9 mouse cellular contexts compared by ENCODE assay signal in genomic region chr1:77521640-77522539, GRCm38 (mm10). TPM values are rescaled to one million over a fixed set of nuclear protein-coding genes. Genes with fewer than 3 reads are reported as not detected.
DNase-seq lines count a peak whose midpoint lies in the region; ATAC-seq and TF ChIP-seq lines count a peak whose summit lies in the region.
"Had no signal": no experiment of that assay in that cellular context is flagged by ENCODE, and none has a peak within 500 bp of the region (broad histone marks: within the 10 kb centered on the region; RNA-seq: fewer than 3 reads in every experiment).

No protein-coding gene starts in this region.

- peak overlapping the region; percentile 16; the same call in 1 of the 2 replicates for H3K27ac ChIP-seq in heart, embryonic 10.5 days
- no peak overlapping the region for H3K27ac ChIP-seq in limb, embryonic 12.5 days
- no peak overlapping the region for H3K27ac ChIP-seq in cerebellum, adult 2 months (ENCODE audit: insufficient read depth, low read length)

- H3K4me3 ChIP-seq in heart, embryonic 10.5 days = 0 out of 2 replicates have a peak overlapping the region, but pooled peaks have one; percentile 22
- peak overlapping the region; percentile 19; the same call in 1 of the 2 replicates for H3K4me3 ChIP-seq in limb, embryonic 12.5 days (replicated peaks)
- no peak overlapping the region for H3K4me3 ChIP-seq in cerebellum, adult 2 months (replicated peaks; ENCODE audit: insufficient read depth, low read depth, low read length)

- no peaks in the 10 kb centered on the region for H3K9me3 ChIP-seq in heart, embryonic 10.5 days
- H3K9me3 ChIP-seq in limb, embryonic 12.5 days = no peaks in the 10 kb centered on the region

- H3K4me1 ChIP-seq in heart, embryonic 10.5 days = peaks cover 7% of the 10 kb centered on the region; the same call in 1 of the 2 replicates
- peaks cover 17% of the 10 kb centered on the region for H3K4me1 ChIP-seq in limb, embryonic 12.5 days (replicated peaks)
- H3K4me1 ChIP-seq in cerebellum, adult 2 months (ENCODE audit: control insufficient read depth, insufficient read depth, low read length) = no peaks in the 10 kb centered on the region

- no peak for ATAC-seq in limb, embryonic 12.5 days (ENCODE audit: insufficient number of reproducible peaks, insufficient read depth, low FRiP score, low TSS enrichment, low read depth)
- ATAC-seq: intestine, embryonic 16.5 days had no signal

- H3K27me3 ChIP-seq in heart, embryonic 10.5 days (ENCODE audit: insufficient read depth, poor library complexity, severe bottlenecking) = peaks cover 17% of the 10 kb centered on the region
- H3K27me3 ChIP-seq in limb, embryonic 12.5 days = peaks cover 18% of the 10 kb centered on the region; the same call in 1 of the 2 replicates
- H3K27me3 ChIP-seq in cerebellum, adult 2 months (ENCODE audit: control insufficient read depth, insufficient read depth, low read length) = no peaks in the 10 kb centered on the region

- DNase-seq in heart, embryonic 10.5 days (ENCODE audit: low spot score) = no peak
- DNase-seq in heart, postnatal 4 days = no peak
- DNase-seq in right cerebral cortex, adult 18-20 months = peak; percentile 64
- no peak for DNase-seq in right cerebral cortex, postnatal 4 days
- DNase-seq in adrenal gland, adult 8-10 months = no peak
- no peak for DNase-seq in cerebellum, adult 2 months
- DNase-seq in urinary bladder, postnatal 14 days (ENCODE audit: low spot score) = no peak

- no peaks in the 10 kb centered on the region for H3K36me3 ChIP-seq in heart, embryonic 10.5 days
- H3K36me3 ChIP-seq in limb, embryonic 12.5 days = no peaks in the 10 kb centered on the region

- H3K4me2 ChIP-seq in limb, embryonic 12.5 days = peak overlapping the region; percentile 48

- no peak for TF ChIP-seq POLR2A in cerebellum, adult 2 months (IDR thresholded peaks at IDR 0.05; ENCODE audit: borderline replicate concordance, insufficient read depth, low read length)

- 22% methylated on average over 17 of the region's 17 CpGs for WGBS in heart, embryonic 10.5 days
- WGBS in limb, embryonic 12.5 days = 17% methylated on average over 16 of the region's 17 CpGs
- WGBS in cerebellum, adult 2 months = 39% methylated on average over 16 of the region's 17 CpGs

- no peak for TF ChIP-seq CTCF in cerebellum, adult 2 months (IDR thresholded peaks at IDR 0.05; ENCODE audit: borderline replicate concordance, insufficient read depth, low read depth, low read length)

- H3K9ac ChIP-seq in limb, embryonic 12.5 days (replicated peaks) = no peak overlapping the region

RNA-seq across cellular contexts. Expression of gene Epha4, which starts 7.0 kb away (rescaled TPM):
- polyA plus RNA-seq in heart, embryonic 10.5 days (2016; fragmentation: Nextera tagmentation; extraction: Ambion mirVana) = 6.1 and 11.5 TPM in 2 replicates
- total RNA-seq in heart, postnatal 4 days (2021) = 10 to 100 TPM; 22.4 to 25.4 TPM
- polyA plus RNA-seq in limb, embryonic 12.5 days (2016; fragmentation: Nextera tagmentation; extraction: Ambion mirVana) = 57.7 and 58.5 TPM in 2 replicates
- total RNA-seq in adrenal gland, adult 8-10 months (2022) = 1 to 10 TPM; 2.9 to 4.0 (median 3.4) TPM
- 11.6 and 12.5 TPM in 2 replicates for polyA plus RNA-seq in cerebellum, adult 2 months (2012; rRNA removed)
